Mouse (Mus musculus): ENCODE results near the gene Rtbdn.
"Not testable (repeated sequence)": the region's sequence is repeated elsewhere in the genome, so short reads cannot be mapped to it uniquely, and the experiment has no call there.

The Rtbdn gene

DNA sequence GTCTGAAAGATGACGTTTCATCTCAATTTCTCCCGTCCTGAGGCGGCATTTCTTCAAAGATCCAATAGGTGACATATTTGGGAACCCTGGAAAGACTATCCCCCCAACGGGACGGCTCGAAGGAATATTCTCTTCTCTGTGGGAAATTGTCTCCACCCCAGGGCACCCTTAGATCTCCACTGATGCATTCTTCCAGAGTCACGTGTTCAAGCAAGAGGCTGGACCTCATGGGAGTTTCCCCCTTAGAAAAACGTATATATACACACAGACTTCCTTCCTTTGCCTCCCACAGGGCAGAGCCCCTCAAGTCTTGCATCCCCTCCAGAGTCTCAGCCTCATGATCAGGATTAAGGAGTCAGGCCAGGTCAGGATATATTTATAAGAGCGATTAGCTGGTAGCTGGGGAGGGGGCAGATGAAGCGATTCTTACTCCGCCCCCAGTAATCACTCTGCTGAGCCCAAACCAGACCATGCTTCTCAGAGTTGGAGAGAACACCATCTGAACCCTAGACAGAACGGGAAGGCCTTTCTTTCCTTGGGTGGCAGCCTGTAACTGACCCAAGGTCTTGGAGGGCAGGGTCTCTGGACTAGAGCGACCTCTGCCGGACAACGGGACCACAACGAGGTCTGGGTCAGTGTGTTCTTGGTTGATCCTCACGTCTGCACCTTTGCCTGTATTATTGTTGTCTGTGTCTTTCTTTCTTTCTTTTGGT is at the start of gene Rtbdn:
Rtbdn (plus strand) TSS at position 464 of the 713 bp plus-strand sequence.
- no peak for DNase-seq (ENCODE audit: low read depth, low spot score)

DNA sequence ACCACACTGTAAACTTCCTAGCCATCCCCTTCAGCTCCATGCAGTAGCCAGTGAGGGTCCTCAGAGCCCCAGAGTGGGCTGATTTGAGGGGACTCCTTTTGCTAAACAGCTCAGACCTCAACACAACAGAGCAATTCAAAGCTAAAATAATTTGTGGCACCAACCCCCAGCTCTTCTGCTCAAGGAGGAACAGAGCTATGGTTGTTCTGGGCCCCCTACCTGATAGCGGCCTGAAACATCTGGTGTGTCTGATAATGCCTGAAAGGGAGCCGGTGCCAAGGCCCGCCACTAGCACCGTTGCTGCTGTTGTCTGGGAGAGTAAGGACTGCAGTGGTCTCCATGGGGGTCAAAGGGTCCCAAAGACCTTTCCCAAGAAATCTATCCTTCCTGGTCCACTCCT is 45.7 kb upstream of the Rtbdn start:
- no peak for DNase-seq (ENCODE audit: low read depth, low spot score)

DNA sequence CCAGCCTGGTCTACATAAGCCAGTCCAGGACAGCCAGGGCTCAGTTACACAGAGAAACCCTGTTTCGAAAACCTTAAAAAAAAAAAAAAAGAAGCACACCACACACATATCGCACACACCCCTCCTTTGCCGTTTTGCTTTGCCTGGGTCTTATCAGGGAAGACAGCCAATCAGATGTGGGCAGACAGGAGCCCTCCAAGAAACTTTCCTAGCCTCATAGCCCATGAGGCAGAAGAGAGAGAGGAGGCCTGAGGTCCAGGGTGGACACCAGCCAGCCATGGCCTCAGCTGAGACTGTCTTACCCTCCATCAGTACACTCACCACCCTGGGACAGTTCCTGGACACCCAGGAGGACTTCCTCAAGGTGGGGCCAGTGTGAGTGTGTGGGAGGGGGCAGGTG is 45.0 kb upstream of the Rtbdn start, which contains the start of gene Klf1:
Klf1 (plus strand) TSS at position 177 of the 400 bp plus-strand sequence.
- DNase-seq (ENCODE audit: low read depth, low spot score), result no peak

DNA sequence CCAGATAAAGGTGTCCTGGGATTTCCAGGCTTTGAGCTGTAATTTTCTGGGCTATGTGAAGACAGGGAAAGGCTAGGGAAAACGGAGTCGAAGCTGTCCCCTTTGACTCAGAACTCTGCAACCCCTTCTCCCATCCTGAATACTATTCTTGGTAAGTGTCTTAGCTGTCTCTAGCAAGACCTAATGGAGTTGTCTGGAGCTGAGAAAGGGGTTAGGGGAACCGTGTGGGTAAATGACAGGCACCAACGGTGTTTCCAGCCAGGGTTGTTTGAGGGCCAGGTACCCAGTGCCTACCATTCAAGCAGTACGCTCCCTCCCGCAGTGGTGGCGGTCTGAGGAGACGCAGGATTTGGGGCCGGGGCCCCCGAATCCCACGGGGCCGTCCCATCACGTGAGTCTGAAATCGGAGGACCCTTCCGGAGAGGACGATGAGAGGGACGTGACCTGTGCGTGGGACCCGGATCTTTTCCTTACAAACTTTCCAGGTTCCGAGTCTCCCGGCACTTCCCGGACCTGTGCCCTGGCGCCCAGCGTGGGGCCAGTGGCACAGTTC is 44.3 kb upstream of the Rtbdn start:
- DNase-seq (ENCODE audit: low read depth, low spot score), result no peak

- peak; percentile 76 for DNase-seq (ENCODE audit: low read depth, low spot score)
Observed at GRCm38 (mm10) chr8:84902920-84903661, 43.7 kb upstream of the Rtbdn start.

- DNase-seq (ENCODE audit: low read depth, low spot score), result no peak
Observed at GRCm38 (mm10) chr8:84904351-84904750, 42.4 kb upstream of the Rtbdn start.

DNA sequence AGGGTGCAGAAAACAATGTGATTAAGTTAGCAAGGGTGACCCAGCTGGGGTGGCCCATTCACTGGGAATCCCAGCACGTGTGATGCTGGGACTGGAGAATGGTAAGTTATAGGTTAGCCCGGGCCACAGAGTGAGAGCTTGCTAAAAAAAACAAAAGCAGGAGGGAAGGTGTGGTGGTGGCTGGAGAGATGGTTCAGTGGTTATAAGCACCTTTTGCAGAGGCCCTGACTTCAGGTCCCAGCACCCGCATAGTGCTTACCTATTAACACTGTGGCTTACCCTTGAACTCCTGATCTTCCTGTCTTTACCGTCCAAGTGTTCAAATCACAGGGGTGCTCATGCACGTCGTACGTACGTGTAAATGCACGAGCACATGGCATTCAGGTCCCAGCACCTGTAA is 39.8 kb upstream of the Rtbdn start:
- DNase-seq (ENCODE audit: low read depth, low spot score), result no peak

- peak; percentile 59 for DNase-seq (ENCODE audit: low read depth, low spot score)
Observed at GRCm38 (mm10) chr8:84907493-84907892, 39.3 kb upstream of the Rtbdn start.

GRCm38 (mm10) chr8:84907979-84908378 is 38.8 kb upstream of the Rtbdn start:
- DNase-seq (ENCODE audit: low read depth, low spot score), result not testable (repeated sequence)

- peak; percentile 100 for DNase-seq (ENCODE audit: low read depth, low spot score)
Observed at GRCm38 (mm10) chr8:84908421-84909161, 38.2 kb upstream of the Rtbdn start, which contains the start of gene Dnase2a. Gene Dnase2a, plus strand, starts transcription at chr8:84908560.

DNA sequence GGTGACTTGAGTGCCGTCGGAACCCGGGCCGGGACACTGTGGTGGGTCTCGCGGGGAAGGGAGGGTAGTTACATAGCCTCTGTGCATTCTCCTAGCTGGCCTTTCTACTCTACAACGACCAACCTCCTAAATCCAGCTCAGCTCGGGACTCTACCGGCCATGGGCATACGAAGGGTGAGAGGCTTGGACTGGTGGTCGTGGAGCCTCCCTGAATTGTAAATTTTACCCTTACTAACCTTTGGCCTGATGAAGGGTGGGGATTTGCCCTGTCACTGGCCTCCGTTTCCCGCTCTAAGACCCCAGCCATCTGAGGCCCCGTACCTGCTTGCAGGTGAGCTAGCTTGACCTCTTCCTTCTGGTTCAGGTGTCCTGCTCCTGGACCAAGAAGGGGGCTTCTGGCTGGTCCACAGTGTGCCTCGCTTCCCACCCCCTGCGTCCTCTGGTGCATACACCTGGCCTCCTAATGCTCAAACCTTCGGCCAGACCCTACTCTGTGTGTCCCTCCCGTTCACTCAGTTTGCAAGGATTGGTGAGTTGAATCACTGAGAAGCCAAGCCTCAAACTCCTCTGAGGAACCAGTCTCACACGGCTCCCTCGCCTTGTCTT is 37.5 kb upstream of the Rtbdn start:
- no peak for DNase-seq (ENCODE audit: low read depth, low spot score)

- DNase-seq (ENCODE audit: low read depth, low spot score), result peak; percentile 67
Observed at GRCm38 (mm10) chr8:84909949-84910348, 36.8 kb upstream of the Rtbdn start.

DNA sequence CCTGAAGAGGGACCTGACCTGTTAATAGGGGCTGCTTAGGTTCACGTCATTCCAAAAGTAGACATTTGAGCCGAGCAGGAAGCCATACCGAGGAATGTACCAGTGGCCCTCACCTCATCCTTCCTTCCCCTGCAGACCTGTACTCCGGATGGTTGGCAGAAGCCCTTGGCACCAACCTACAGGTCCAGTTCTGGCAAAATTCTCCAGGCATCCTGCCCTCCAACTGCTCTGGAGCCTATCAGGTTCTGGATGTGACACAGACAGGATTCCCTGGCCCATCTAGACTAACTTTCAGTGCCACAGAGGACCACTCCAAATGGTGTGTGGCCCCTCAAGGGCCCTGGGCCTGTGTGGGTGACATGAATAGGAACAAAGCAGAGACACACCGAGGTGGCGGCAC is 36.2 kb upstream of the Rtbdn start:
- DNase-seq (ENCODE audit: low read depth, low spot score), result no peak

- DNase-seq (ENCODE audit: low read depth, low spot score), result no peak
Observed at GRCm38 (mm10) chr8:84911854-84912253, 34.9 kb upstream of the Rtbdn start.

- DNase-seq (ENCODE audit: low read depth, low spot score), result no peak
Observed at GRCm38 (mm10) chr8:84912391-84912790, 34.4 kb upstream of the Rtbdn start.

DNA sequence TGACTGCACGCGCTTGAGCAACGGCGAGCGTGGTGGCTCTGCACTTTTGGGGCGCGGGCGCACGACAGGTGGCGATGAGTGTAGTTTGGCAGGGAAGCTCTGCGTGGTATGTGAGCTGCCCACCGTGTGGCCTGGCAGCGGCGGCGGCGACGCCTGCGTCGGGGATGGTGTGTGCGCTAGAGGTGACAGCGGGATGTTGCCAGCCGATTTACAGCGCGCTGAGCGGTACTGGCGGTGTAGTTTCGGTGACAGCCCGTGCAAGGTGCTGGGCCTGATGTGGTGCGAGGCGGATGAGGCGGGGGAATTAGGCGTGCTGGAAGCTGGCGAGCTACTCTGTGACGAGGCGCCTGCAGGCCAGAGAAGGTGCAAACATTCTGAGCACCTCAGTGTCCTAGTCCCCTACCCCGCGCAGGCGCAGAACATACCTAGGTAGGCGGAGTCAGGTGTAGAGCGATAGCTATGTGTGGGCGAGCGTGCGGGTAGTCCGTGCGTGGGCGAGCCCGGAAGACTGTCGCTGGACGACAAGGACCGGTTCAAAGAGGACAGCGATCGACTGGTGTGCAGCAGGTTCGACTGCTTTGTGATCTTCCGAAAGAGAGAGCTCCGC is 33.8 kb upstream of the Rtbdn start:
- no peak for DNase-seq (ENCODE audit: low read depth, low spot score)

- no peak for DNase-seq (ENCODE audit: low read depth, low spot score)
Observed at GRCm38 (mm10) chr8:84913502-84913900, 33.3 kb upstream of the Rtbdn start.

- peak; percentile 58 for DNase-seq (ENCODE audit: low read depth, low spot score)
Observed at GRCm38 (mm10) chr8:84913960-84914359, 32.8 kb upstream of the Rtbdn start.

GRCm38 (mm10) chr8:84915269-84915668 is 31.5 kb upstream of the Rtbdn start:
- DNase-seq (ENCODE audit: low read depth, low spot score), result no peak

DNA sequence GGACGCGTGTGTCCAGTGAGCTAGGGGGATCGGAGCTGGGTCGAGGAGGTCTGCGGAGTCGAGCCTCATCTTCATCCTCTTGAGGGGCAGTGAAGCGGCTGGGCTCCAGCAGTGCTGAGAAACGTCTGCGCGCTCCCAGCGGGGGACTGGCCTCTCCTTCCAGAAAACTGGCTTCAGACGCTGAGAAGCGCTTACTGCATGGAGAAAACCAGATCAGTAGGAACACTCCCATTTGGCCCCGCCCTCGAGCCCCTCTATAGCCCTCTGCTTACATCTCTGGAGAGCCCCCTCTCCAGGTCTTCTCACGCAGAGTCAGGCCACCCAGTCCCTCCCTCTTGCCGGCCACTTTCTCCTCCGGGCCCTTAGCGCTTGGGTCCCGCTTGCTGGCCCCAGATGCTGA is 29.0 kb upstream of the Rtbdn start:
- DNase-seq (ENCODE audit: low read depth, low spot score), result no peak

GRCm38 (mm10) chr8:84918646-84919045 is 28.1 kb upstream of the Rtbdn start:
- DNase-seq (ENCODE audit: low read depth, low spot score), result no peak

Measured in 3T3-L1 (cell line).